Mouse (Mus musculus) forebrain, embryonic 12.5 days (tissue): ENCODE data around the gene Cep295. TPM values are rescaled to one million over a fixed set of nuclear protein-coding genes. Genes with fewer than 3 reads are reported as not detected.

Experiments
- ATAC-seq: fragments of 200-750 bp; cut with Nextera tagmentation; 2 replicates; pipeline ENCODE4 v1.8.0; 2017; ENCODE audit warnings: moderate TSS enrichment; ENCODE audit not compliant: low FRiP score
- H3K27ac ChIP-seq: fragments of 300-500 bp; sonication (generic); 2 replicates; pipeline ENCODE4 v1.5.1; 2016; ENCODE audit warnings: mild to moderate bottlenecking
- H3K27me3 ChIP-seq: fragments of 300-500 bp; sonication (generic); 2 replicates; pipeline ENCODE4 v1.6.1; 2016; ENCODE audit warnings: mild to moderate bottlenecking
- H3K36me3 ChIP-seq: fragments of 300-500 bp; sonication (generic); replicated peaks from 2 replicates; pipeline ENCODE4 v1.6.1; 2016; ENCODE audit warnings: mild to moderate bottlenecking
- H3K4me1 ChIP-seq: fragments of 300-500 bp; sonication (generic); 2 replicates; pipeline ENCODE4 v1.6.1; 2016
- H3K4me2 ChIP-seq: fragments of 300-500 bp; sonication (generic); 2 replicates; pipeline ENCODE4 v1.6.1; 2016; ENCODE audit warnings: mild to moderate bottlenecking, moderate library complexity
- H3K4me3 ChIP-seq: fragments of 300-500 bp; sonication (generic); replicated peaks from 2 replicates; pipeline ENCODE4 v1.5.1; 2016; ENCODE audit warnings: mild to moderate bottlenecking
- H3K9ac ChIP-seq: fragments of 300-500 bp; sonication (generic); 2 replicates; pipeline ENCODE4 v1.6.1; 2016; ENCODE audit warnings: mild to moderate bottlenecking
- H3K9me3 ChIP-seq: fragments of 300-500 bp; sonication (generic); 2 replicates; pipeline ENCODE4 v1.6.1; 2016
- WGBS: fragments of 180-500 bp; shearing (Covaris S2); methylation state at CpG from one replicate; pipeline ENCODE4 v1.1.7; 2016; 5-methylcytosine and 5-hydroxymethylcytosine counted together
- polyA plus RNA-seq: library from polyadenylated mRNA; unstranded; fragments of >200 nt; fragmentation: Nextera tagmentation; extraction: Ambion mirVana; gene quantifications from 2 replicates; pipeline ENCODE4 v1.2.1, GENCODE M21; 2016

Gene Cep295
- 23.5 and 27.2 TPM in 2 replicates for polyA plus RNA-seq

DNA sequence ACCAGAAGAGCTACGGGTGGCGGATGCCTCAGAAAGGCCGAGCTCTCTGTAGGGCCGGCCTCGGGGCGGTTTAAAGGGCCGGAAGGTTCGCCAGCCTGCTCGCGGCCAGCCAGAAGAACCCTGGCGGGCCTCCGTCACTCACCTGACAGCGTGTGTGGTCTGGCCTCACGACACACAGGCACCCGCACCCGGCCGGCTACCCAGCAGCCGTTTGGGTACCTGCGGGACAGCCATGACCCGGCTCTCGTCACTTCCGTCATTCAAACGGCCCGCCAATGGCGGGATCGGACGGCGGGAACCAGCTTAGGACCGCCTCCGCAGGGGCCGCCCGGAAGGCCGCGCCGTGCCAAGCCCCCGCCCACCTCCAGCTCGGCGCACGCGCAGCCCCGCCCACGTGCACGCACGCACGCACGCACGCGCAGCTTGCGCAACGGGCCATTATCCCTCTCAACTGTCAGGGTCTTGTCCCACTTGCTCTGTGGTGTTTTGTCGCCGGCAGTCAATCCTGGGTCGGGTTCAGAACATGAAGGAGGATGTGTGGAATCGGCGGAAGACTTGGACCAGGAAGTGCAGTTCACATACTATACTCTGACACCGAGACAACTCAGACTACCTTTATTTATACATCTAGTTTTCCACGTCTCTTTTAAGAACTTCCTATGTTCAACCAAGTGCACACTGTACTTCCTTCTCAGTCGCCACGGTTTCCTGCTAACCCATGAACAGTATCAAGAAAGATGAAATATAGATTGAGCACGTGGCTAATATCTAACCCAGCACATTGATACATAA is at the start of gene Cep295:
TSS of gene Cep295 (minus strand) at position 305 of the 792 bp plus-strand sequence.
- Histone ChIP-seq H3K4me2 (peak within 1 kb of the TSS; percentile 71), H3K4me3 (peak within 1 kb of the TSS; percentile 82), H3K4me1 (peaks cover 8% of the 10 kb centered on the region), H3K27ac (peak within 1 kb of the TSS; percentile 75), H3K27me3 (no peaks in the 10 kb centered on the region), H3K9ac (peak within 1 kb of the TSS; percentile 83), H3K36me3 (peaks cover 6% of the 10 kb centered on the region; the same call in 1 of the 2 replicates), H3K9me3 (no peaks in the 10 kb centered on the region)
- peak; percentile 99 for ATAC-seq
- 3% methylated on average over 60 of the region's 60 CpGs for WGBS

DNA sequence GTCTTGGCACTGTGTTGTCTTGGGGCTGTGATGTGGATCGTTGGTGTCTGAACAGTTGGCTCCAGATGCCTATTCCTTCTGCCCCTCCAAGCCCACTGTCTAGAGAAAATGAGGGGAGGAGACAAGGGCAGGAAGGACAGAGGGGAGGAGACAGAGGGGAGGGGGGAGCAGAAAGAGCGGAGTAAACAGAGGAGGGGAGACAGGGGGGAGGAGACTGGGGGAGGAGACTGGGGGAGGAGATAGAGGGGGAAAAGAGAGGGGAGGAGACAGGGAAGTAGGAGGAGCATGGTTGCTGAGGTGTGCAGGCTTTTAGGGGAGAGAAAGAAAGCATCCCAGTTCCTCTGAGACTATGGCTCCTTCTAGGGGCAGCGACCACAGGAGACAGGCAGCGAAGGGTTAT is 40.0 kb upstream of the Cep295 start:
- ATAC-seq: no peak
- WGBS: 59% methylated on average over 4 of the region's 4 CpGs
- Histone ChIP-seq H3K9ac (no peak overlapping the region), H3K9me3 (no peaks in the 10 kb centered on the region), H3K4me1 (no peaks in the 10 kb centered on the region; the same call in 1 of the 2 replicates), H3K4me2 (no peak overlapping the region), H3K36me3 (no peaks in the 10 kb centered on the region), H3K27me3 (no peaks in the 10 kb centered on the region), H3K4me3 (no peak overlapping the region), H3K27ac (no peak overlapping the region)

GRCm38 (mm10) chr9:15395353-15395942 is 37.9 kb upstream of the Cep295 start:
- H3K36me3 ChIP-seq: no peaks in the 10 kb centered on the region
- no peak for ATAC-seq
- no peaks in the 10 kb centered on the region; the same call in 1 of the 2 replicates for H3K4me1 ChIP-seq
- no peaks in the 10 kb centered on the region for H3K9me3 ChIP-seq
- no peaks in the 10 kb centered on the region for H3K27me3 ChIP-seq
- no peak overlapping the region for H3K4me3 ChIP-seq
- no peak overlapping the region for H3K27ac ChIP-seq
- 94% methylated on average over 1 of the region's 1 CpGs for WGBS
- H3K9ac ChIP-seq: no peak overlapping the region
- H3K4me2 ChIP-seq: no peak overlapping the region

DNA sequence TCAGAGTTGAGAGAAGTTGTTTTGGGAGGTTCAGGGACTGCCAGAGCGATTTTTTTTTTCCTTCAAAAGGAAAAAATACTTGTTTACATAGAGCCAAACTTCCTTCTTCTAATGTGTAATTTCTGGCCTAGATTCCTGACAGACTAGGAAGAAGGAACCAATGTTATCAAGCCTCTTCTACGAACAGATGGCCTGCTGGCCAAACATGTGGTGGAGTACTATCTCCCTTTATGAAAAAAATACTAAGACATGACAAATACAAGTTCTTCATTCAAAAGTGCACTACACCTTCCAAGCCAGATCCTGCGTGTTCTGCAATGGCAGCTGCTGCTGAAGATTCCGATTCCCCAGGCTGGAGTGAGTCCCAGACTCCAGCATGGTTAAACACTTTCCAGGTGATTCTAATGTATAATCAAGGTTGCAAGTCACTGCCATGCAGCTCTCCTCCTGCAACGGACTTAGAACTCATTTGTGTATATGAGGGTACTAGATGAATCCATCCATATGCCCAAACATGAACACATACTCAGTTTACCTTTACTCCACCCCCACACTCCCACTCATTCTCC is 29.6 kb upstream of the Cep295 start:
- WGBS: 84% methylated on average over 5 of the region's 5 CpGs

DNA sequence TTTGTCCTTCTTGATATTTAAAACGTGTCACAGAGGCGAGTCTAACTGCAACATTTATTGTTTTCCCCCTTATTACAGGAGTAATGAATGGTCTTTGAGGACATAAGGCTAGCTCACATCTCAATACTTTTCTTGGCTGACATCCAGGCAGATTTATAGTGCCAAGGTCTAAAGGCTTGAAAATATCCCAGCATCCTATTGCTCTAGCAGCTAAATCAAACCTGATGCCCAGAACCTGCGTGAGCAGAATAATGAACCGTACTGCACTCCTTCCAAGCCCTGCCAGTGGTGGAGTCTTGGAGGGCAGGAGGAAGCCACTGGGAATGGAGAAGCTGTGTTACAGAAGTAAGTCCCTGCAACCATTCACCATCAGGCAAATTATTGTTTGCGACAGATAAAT is 26.7 kb upstream of the Cep295 start:
- no peak overlapping the region for H3K27ac ChIP-seq
- H3K4me2 ChIP-seq: no peak overlapping the region
- no peaks in the 10 kb centered on the region for H3K27me3 ChIP-seq
- H3K4me1 ChIP-seq: no peaks in the 10 kb centered on the region
- no peak overlapping the region for H3K4me3 ChIP-seq
- 78% methylated on average over 5 of the region's 5 CpGs for WGBS
- no peaks in the 10 kb centered on the region for H3K9me3 ChIP-seq
- H3K9ac ChIP-seq: no peak overlapping the region
- no peaks in the 10 kb centered on the region for H3K36me3 ChIP-seq
- ATAC-seq: no peak

More for the DNA sequence above, 29.6 kb upstream of the Cep295 start:
- Histone ChIP-seq H3K36me3 (no peaks in the 10 kb centered on the region), H3K4me1 (no peaks in the 10 kb centered on the region), H3K9ac (no peak overlapping the region), H3K9me3 (no peaks in the 10 kb centered on the region), H3K27ac (no peak overlapping the region), H3K4me3 (no peak overlapping the region), H3K4me2 (no peak overlapping the region), H3K27me3 (no peaks in the 10 kb centered on the region)
- ATAC-seq: no peak

- Histone ChIP-seq H3K4me3 (no peak overlapping the region), H3K36me3 (no peaks in the 10 kb centered on the region), H3K9ac (no peak overlapping the region), H3K9me3 (no peaks in the 10 kb centered on the region), H3K4me2 (no peak overlapping the region), H3K4me1 (no peaks in the 10 kb centered on the region), H3K27ac (no peak overlapping the region), H3K27me3 (no peaks in the 10 kb centered on the region)
- no peak for ATAC-seq
- 61% methylated on average over 2 of the region's 2 CpGs for WGBS
Measured at GRCm38 (mm10) chr9:15366260-15366659, 8.7 kb upstream of the Cep295 start.

DNA sequence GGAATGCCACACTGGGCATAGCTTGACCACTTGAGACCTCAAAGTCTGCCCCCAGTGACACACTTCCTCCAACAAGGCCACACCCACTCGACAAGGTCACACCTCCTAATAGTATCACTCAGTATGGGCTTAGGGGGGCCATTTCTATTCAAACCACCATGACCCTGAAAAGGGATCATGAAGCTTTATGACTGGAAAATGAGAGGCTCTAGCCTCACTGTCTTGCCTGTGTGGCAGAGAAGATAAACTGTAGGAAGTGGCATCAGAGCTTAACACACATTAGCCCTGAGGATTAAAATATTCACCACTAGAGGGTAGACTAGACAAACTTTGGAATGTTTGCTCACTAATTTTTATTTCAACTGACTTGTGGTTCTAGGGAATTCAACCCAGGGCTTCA is 8.3 kb upstream of the Cep295 start:
- 89% methylated on average over 1 of the region's 1 CpGs for WGBS
- H3K4me1 ChIP-seq: no peaks in the 10 kb centered on the region
- H3K27me3 ChIP-seq: no peaks in the 10 kb centered on the region
- no peaks in the 10 kb centered on the region for H3K36me3 ChIP-seq
- no peak overlapping the region for H3K27ac ChIP-seq
- no peak overlapping the region for H3K4me3 ChIP-seq
- no peaks in the 10 kb centered on the region for H3K9me3 ChIP-seq
- H3K4me2 ChIP-seq: no peak overlapping the region
- no peak overlapping the region for H3K9ac ChIP-seq
- ATAC-seq: 0 out of 2 replicates have a peak, but pooled peaks have one; percentile 33

DNA sequence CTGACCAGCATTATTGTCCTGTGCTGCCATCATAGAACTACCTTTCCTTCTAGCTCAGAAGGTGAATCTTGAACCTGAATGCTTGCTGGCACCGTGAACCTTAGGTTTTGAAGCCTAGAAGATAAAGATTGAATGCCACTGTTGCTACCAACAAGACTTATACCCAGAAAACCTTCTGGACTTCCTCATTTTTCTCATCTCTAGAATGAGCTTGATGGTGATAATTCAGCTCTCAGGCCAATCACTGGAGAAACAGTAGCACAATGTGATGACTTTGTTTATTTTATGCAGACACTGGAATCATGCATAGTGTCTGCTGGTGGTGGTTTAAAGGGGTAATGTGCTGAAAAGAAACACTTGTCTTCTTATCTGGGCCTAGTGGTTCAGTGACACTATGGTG is 7.3 kb upstream of the Cep295 start:
- no peak overlapping the region for H3K4me3 ChIP-seq
- ATAC-seq: no peak
- H3K9me3 ChIP-seq: no peaks in the 10 kb centered on the region
- WGBS: 84% methylated on average over 1 of the region's 1 CpGs
- H3K27me3 ChIP-seq: no peaks in the 10 kb centered on the region
- no peak overlapping the region for H3K27ac ChIP-seq
- H3K4me1 ChIP-seq: no peaks in the 10 kb centered on the region
- no peak overlapping the region for H3K9ac ChIP-seq
- no peaks in the 10 kb centered on the region for H3K36me3 ChIP-seq
- no peak overlapping the region for H3K4me2 ChIP-seq

DNA sequence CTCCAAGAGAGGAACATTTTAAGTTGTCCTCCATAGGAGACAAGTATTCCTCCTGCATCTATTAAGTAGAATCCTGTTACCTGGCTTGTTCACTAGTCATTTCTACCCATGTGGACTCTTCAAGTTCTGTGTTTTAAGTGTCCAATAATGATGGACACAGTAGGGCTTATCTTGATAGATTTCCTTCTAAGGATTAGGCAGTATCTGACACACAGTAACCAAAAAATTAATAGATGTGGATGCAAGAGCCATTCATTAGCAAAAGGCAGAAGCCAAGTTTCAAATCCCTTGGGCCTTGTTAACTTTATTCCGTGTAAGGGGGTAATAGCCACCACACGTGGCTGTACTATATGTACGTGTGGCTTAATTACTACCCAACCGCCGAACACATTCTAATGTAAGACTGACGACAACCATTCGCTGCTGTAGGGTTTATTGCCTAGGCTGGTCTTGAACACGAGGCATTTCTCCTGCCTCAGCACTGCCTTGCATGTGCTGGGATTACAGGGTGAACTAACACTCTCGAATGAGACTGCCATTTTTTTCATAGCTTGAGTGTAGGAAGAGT is 588 bp downstream of the Cep295 start:
- under 1% methylated on average over 9 of the region's 9 CpGs for WGBS
- ATAC-seq: no peak
- H3K4me3 ChIP-seq: peak overlapping the region; percentile 82
- H3K27ac ChIP-seq: peak overlapping the region; percentile 75
- no peaks in the 10 kb centered on the region for H3K9me3 ChIP-seq
- H3K36me3 ChIP-seq: peaks cover 9% of the 10 kb centered on the region; the same call in 1 of the 2 replicates
- H3K4me2 ChIP-seq: peak overlapping the region; percentile 71
- H3K4me1 ChIP-seq: peaks cover 8% of the 10 kb centered on the region
- H3K9ac ChIP-seq: peak overlapping the region; percentile 83
- H3K27me3 ChIP-seq: no peaks in the 10 kb centered on the region

- no peak overlapping the region for H3K27ac ChIP-seq
- H3K4me2 ChIP-seq: no peak overlapping the region
- WGBS: 84% methylated on average over 2 of the region's 2 CpGs
- no peak for ATAC-seq
- H3K4me3 ChIP-seq: no peak overlapping the region
- H3K4me1 ChIP-seq: no peaks in the 10 kb centered on the region
- H3K9me3 ChIP-seq: no peaks in the 10 kb centered on the region
- H3K27me3 ChIP-seq: no peaks in the 10 kb centered on the region
- peaks cover 57% of the 10 kb centered on the region for H3K36me3 ChIP-seq
- no peak overlapping the region for H3K9ac ChIP-seq
Measured at GRCm38 (mm10) chr9:15349925-15350324, 7.7 kb downstream of the Cep295 start.

DNA sequence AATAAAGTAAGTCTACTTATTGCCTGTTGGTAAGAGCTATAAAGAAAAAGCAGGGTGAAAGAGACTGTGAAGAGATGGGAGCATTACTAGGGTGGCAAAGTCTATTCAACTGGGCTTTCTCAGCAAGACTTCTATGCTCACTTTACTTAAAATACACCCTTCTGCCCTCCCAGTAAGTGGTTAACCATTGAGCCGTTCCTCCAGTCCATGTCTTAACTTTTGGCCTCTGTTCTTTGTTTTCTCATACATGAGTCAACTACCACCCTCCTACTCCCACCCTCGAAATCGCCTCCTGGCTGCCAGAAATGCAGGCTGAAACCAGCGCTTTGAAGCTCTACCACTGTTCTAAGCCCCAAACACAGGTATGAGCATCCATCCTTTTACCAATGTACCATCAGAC is 19.8 kb downstream of the Cep295 start:
- H3K9ac ChIP-seq: no peak overlapping the region
- no peak overlapping the region for H3K4me3 ChIP-seq
- no peak overlapping the region for H3K27ac ChIP-seq
- H3K27me3 ChIP-seq: no peaks in the 10 kb centered on the region
- WGBS: 94% methylated on average over 4 of the region's 4 CpGs
- H3K4me1 ChIP-seq: no peaks in the 10 kb centered on the region
- no peaks in the 10 kb centered on the region for H3K9me3 ChIP-seq
- no peak for ATAC-seq
- no peak overlapping the region for H3K4me2 ChIP-seq
- H3K36me3 ChIP-seq: peaks cover 88% of the 10 kb centered on the region

GRCm38 (mm10) chr9:15318170-15318742 is 39.3 kb downstream of the Cep295 start:
- H3K27ac ChIP-seq: no peak overlapping the region
- no peak for ATAC-seq
- H3K4me1 ChIP-seq: no peaks in the 10 kb centered on the region
- no peak overlapping the region for H3K4me2 ChIP-seq
- H3K36me3 ChIP-seq: peaks cover 75% of the 10 kb centered on the region
- H3K9ac ChIP-seq: no peak overlapping the region
- no peak overlapping the region for H3K4me3 ChIP-seq
- no peaks in the 10 kb centered on the region for H3K9me3 ChIP-seq
- H3K27me3 ChIP-seq: no peaks in the 10 kb centered on the region
- 79% methylated on average over 2 of the region's 2 CpGs for WGBS
